17 mouse cellular contexts compared by ENCODE assay signal in genomic region chr5:86886620-86887019, GRCm38 (mm10). TPM values are rescaled to one million over a fixed set of nuclear protein-coding genes. Genes with fewer than 3 reads are reported as not detected.
DNase-seq lines count a peak whose midpoint lies in the region; ATAC-seq and TF ChIP-seq lines count a peak whose summit lies in the region.
"Had no signal": no experiment of that assay in that cellular context is flagged by ENCODE, and none has a peak within 500 bp of the region (broad histone marks: within the 10 kb centered on the region; RNA-seq: fewer than 3 reads in every experiment).

No protein-coding gene starts in this region.

- H3K9me3 ChIP-seq in hindbrain, embryonic 14.5 days (ENCODE audit: control insufficient read depth, low read length): peaks cover 3% of the 10 kb centered on the region; the same call in 1 of the 2 replicates
- H3K9me3 ChIP-seq in hindbrain, embryonic 12.5 days (replicated peaks): no peaks in the 10 kb centered on the region
- H3K9me3 ChIP-seq in ES-E14 (ENCODE audit: control insufficient read depth, insufficient read depth, low read depth, low read length): peaks cover 2% of the 10 kb centered on the region; the same call in 1 of the 2 replicates
- H3K9me3 ChIP-seq: heart, embryonic 13.5 days; midbrain, embryonic 12.5 days; stomach, embryonic 15.5 days had no signal

- in situ Hi-C loops in ES-E14 (cut with MboI; ENCODE audit: low sequenced_read_pairs in 2 of 2, unreplicated experiment in 2 of 2): loop anchor here in 1 of 2 experiments (25.0 kb wide), 1 partner anchor 251 kb away; the partner anchor contains the start of gene Ugt2b5

- intact Hi-C loops in left cerebral cortex, postnatal 25 days (cut with DNase I): loop anchor here (1.0 to 2.0 kb wide), 2 partner anchors 256 to 550 kb away; no protein-coding TSS in a partner anchor

- DNase-seq in hindbrain, embryonic 14.5 days (ENCODE audit: low spot score): peak; percentile 63
- peak; percentile 16 to 30 for DNase-seq in left cerebral cortex, postnatal 25 days (ENCODE audit: low spot score in 2 of 2)
- no peak for DNase-seq in left cerebral cortex, adult 9 months (ENCODE audit: low spot score in 2 of 2)
- DNase-seq in ES-E14 (ENCODE audit: low read depth, low spot score): peak; percentile 2
- peak; percentile 10 for DNase-seq in embryo, embryonic 11 days
- DNase-seq: adrenal gland, postnatal 14 days; cerebellum, postnatal 36 days; thymus, postnatal 4 days had no signal

- 54% methylated on average over 3 of the region's 3 CpGs for WGBS in hindbrain, embryonic 14.5 days
- WGBS in hindbrain, embryonic 12.5 days: 48% methylated on average over 3 of the region's 3 CpGs

- ATAC-seq in hindbrain, embryonic 14.5 days (ENCODE audit: low FRiP score): no peak
- no peak for ATAC-seq in hindbrain, embryonic 12.5 days (ENCODE audit: low FRiP score)
- ATAC-seq in CD4-positive, CD25-positive, alpha-beta regulatory T cell, adult 4 months: no peak

- H3K4me1 ChIP-seq in hindbrain, embryonic 14.5 days (replicated peaks; ENCODE audit: control insufficient read depth, insufficient read depth, low read length): no peaks in the 10 kb centered on the region
- no peaks in the 10 kb centered on the region for H3K4me1 ChIP-seq in hindbrain, embryonic 12.5 days
- no peaks in the 10 kb centered on the region for H3K4me1 ChIP-seq in ES-E14 (ENCODE audit: control insufficient read depth in 2 of 2, insufficient read depth in 2 of 2, low read length in 2 of 2, poor library complexity in 1 of 2)
- H3K4me1 ChIP-seq: heart, embryonic 13.5 days; midbrain, embryonic 12.5 days; stomach, embryonic 15.5 days had no signal

- no peaks in the 10 kb centered on the region for H3K27me3 ChIP-seq in hindbrain, embryonic 14.5 days (ENCODE audit: control insufficient read depth, insufficient read depth, low read length)
- H3K27me3 ChIP-seq in hindbrain, embryonic 12.5 days: no peaks in the 10 kb centered on the region
- H3K27me3 ChIP-seq: heart, embryonic 13.5 days; midbrain, embryonic 12.5 days; stomach, embryonic 15.5 days had no signal

- no peak overlapping the region for H3K4me2 ChIP-seq in hindbrain, embryonic 14.5 days (replicated peaks)
- no peak overlapping the region for H3K4me2 ChIP-seq in hindbrain, embryonic 12.5 days (replicated peaks)
- H3K4me2 ChIP-seq: heart, embryonic 13.5 days; midbrain, embryonic 12.5 days; stomach, embryonic 15.5 days had no signal

- no peaks in the 10 kb centered on the region for H3K36me3 ChIP-seq in hindbrain, embryonic 14.5 days (replicated peaks; ENCODE audit: control insufficient read depth, insufficient read depth)
- H3K36me3 ChIP-seq in hindbrain, embryonic 12.5 days: no peaks in the 10 kb centered on the region
- H3K36me3 ChIP-seq in ES-E14 (ENCODE audit: control insufficient read depth, insufficient read depth, low read length, poor library complexity, severe bottlenecking): no peaks in the 10 kb centered on the region
- H3K36me3 ChIP-seq: heart, embryonic 13.5 days; midbrain, embryonic 12.5 days; stomach, embryonic 15.5 days had no signal

- no peak overlapping the region for H3K9ac ChIP-seq in hindbrain, embryonic 14.5 days
- H3K9ac ChIP-seq in hindbrain, embryonic 12.5 days: no peak overlapping the region
- H3K9ac ChIP-seq in ES-E14 (ENCODE audit: insufficient read depth, low read depth, low read length, poor library complexity, severe bottlenecking): no peak overlapping the region
- H3K9ac ChIP-seq: heart, embryonic 13.5 days; midbrain, embryonic 12.5 days; stomach, embryonic 15.5 days had no signal

- H3K27ac ChIP-seq in hindbrain, embryonic 14.5 days: no peak overlapping the region
- H3K27ac ChIP-seq in hindbrain, embryonic 12.5 days: no peak overlapping the region
- no peak overlapping the region for H3K27ac ChIP-seq in ES-E14 (ENCODE audit: insufficient read depth, low read depth, low read length, poor library complexity, severe bottlenecking)
- H3K27ac ChIP-seq: heart, embryonic 13.5 days; midbrain, embryonic 12.5 days; stomach, embryonic 15.5 days had no signal

- H3K4me3 ChIP-seq in hindbrain, embryonic 14.5 days (replicated peaks; ENCODE audit: low read length): no peak overlapping the region
- no peak overlapping the region for H3K4me3 ChIP-seq in hindbrain, embryonic 12.5 days
- no peak overlapping the region for H3K4me3 ChIP-seq in ES-E14 (ENCODE audit: insufficient read depth in 1 of 2, low read depth in 1 of 2, low read length in 2 of 2, poor library complexity in 1 of 2, severe bottlenecking in 1 of 2)
- H3K4me3 ChIP-seq: heart, embryonic 13.5 days; midbrain, embryonic 12.5 days; stomach, embryonic 15.5 days had no signal

TF ChIP-seq in ES-E14, 5 proteins besides CTCF, POLR2A, EP300 and RAD21:
- TF ChIP-seq ZNF384 (IDR thresholded peaks at IDR 0.05; ENCODE audit: low read depth, low read length) (no peak), ZC3H11A (IDR thresholded peaks at IDR 0.05; ENCODE audit: borderline replicate concordance, low read depth, low read length) (no peak; the same call in 1 of the 2 replicates), MAFK (IDR thresholded peaks at IDR 0.05; ENCODE audit: insufficient read depth, low read depth, low read length) (no peak), HCFC1 (IDR thresholded peaks at IDR 0.05; ENCODE audit: borderline replicate concordance, insufficient read depth, low read length) (no peak), CHD2 (IDR thresholded peaks at IDR 0.05; ENCODE audit: low read depth, low read length) (no peak)

RNA-seq across cellular contexts. Expression of gene Ugt2b34, which starts 20.1 kb away (rescaled TPM):
- not detected in 2 replicates for polyA plus RNA-seq in hindbrain, embryonic 14.5 days (2014; fragmentation: Nextera tagmentation; extraction: Ambion mirVana)
- polyA plus RNA-seq in hindbrain, embryonic 12.5 days (2016; fragmentation: Nextera tagmentation; extraction: Ambion mirVana): not detected in 2 replicates
- total RNA-seq in left cerebral cortex, postnatal 25 days (2021): not detected
- 0.45 TPM in 1 of 2 replicates, not detected in the other for total RNA-seq in ES-E14 (2012; rRNA removed)
- polyA plus RNA-seq in CD4-positive, CD25-positive, alpha-beta regulatory T cell, adult 4 months (2017; shearing (Covaris generic)): not detected
- total RNA-seq: left cerebral cortex, adult 8-10 months; neutrophil, adult 5-6 weeks had no signal
- polyA plus RNA-seq: midbrain, embryonic 12.5 days had no signal

RNA-seq across cellular contexts. Expression of gene Ugt2b1, which starts 39.7 kb away (rescaled TPM):
- polyA plus RNA-seq in hindbrain, embryonic 14.5 days (2014; fragmentation: Nextera tagmentation; extraction: Ambion mirVana): not detected in 2 replicates
- polyA plus RNA-seq in hindbrain, embryonic 12.5 days (2016; fragmentation: Nextera tagmentation; extraction: Ambion mirVana): not detected in 2 replicates
- not detected for total RNA-seq in left cerebral cortex, postnatal 25 days (2021)
- total RNA-seq in ES-E14 (2012; rRNA removed): not detected in 2 replicates
- polyA plus RNA-seq in CD4-positive, CD25-positive, alpha-beta regulatory T cell, adult 4 months (2017; shearing (Covaris generic)): not detected
- total RNA-seq: left cerebral cortex, adult 8-10 months; neutrophil, adult 5-6 weeks had no signal
- polyA plus RNA-seq: heart, embryonic 13.5 days; intestine, embryonic 14.5 days; lung, embryonic 16.5 days; midbrain, embryonic 12.5 days had no signal

Comparison
In these comparisons a context has a peak if more than half of its experiments do, and no peak if none do; other contexts are left out.
1. DNase-seq: peak in hindbrain, embryonic 14.5 days (single experiment), left cerebral cortex, postnatal 25 days (2 of 2), ES-E14 (single experiment) and embryo, embryonic 11 days (single experiment); none in left cerebral cortex, adult 9 months (0 of 2).